Mouse (Mus musculus): ENCODE measurements around the gene Spata13. TPM values are rescaled to one million over a fixed set of nuclear protein-coding genes. Genes with fewer than 3 reads are reported as not detected.

Spata13 gene
- total and polyA plus RNA-seq, 2 experiments from 2014 or later = 16.5 to 34.1 TPM

DNA sequence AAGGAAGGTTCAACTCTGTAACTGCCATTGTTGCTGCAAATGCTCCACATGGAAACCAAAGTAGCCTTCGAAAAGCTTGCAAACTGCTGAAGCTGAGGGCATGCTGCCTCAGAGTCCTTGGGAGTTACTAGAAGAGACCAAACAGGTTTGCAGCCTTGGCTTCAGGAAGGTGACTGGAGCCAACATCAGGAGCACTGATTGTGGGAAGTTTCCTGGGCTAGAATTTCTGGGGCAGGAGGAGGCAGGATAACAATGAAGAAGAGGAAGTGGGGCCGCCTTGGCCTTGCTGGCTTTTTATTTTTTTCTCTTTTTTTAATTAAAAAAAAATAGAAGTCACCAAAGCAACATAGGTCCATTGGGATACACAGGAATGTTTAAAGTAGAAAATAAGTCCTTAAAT lies 34.8 kb upstream of the Spata13 start:
- no peak for ATAC-seq
- H3K4me1 ChIP-seq (ENCODE audit: insufficient read depth, low read length) = no peaks in the 10 kb centered on the region
- DNase-seq (ENCODE audit: low spot score) = no peak
- H3K4me3 ChIP-seq (ENCODE audit: low read length) = no peak overlapping the region
- WGBS = 88% methylated on average over 2 of the region's 2 CpGs
- no peak for TF ChIP-seq CTCF (IDR thresholded peaks at IDR 0.05; ENCODE audit: low read depth)
- no peaks in the 10 kb centered on the region for H3K27me3 ChIP-seq (ENCODE audit: insufficient read depth, low read length)
- H3K36me3 ChIP-seq (ENCODE audit: insufficient read depth, low read length) = no peaks in the 10 kb centered on the region
- no peaks in the 10 kb centered on the region for H3K9me3 ChIP-seq (ENCODE audit: low read length)
- H3K4me2 ChIP-seq (ENCODE audit: low read depth, low read length) = no peak overlapping the region
- no peak overlapping the region for H3K9ac ChIP-seq (replicated peaks; ENCODE audit: low read length)
- H3K27ac ChIP-seq = no peak overlapping the region

DNA sequence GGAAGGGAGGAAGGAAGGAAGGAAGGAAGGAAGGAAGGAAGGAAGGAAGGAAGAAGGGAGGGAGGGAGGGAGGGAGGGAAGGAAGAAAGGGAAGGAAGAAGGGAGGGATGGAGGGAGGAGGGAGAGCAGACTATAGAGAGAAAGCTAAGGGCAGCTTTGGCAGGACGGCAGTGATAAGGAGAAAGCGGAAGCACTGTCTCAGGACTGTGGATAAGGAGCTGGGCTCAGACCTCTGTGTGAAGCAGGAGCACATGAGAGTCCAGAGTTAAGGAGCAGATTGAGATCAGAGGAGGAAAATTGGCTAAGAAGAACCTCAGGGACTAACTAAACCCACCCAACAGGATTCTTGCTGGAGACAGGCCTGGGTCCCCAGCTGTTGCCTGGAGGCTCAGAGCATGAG lies 28.2 kb upstream of the Spata13 start:
- Histone ChIP-seq H3K9ac (replicated peaks; ENCODE audit: low read length) (no peak overlapping the region), H3K4me2 (ENCODE audit: low read depth, low read length) (no peak overlapping the region), H3K27me3 (ENCODE audit: insufficient read depth, low read length) (no peaks in the 10 kb centered on the region), H3K9me3 (ENCODE audit: low read length) (no peaks in the 10 kb centered on the region), H3K4me1 (ENCODE audit: insufficient read depth, low read length) (no peaks in the 10 kb centered on the region), H3K4me3 (ENCODE audit: low read length) (no peak overlapping the region), H3K27ac (no peak overlapping the region), H3K36me3 (ENCODE audit: insufficient read depth, low read length) (no peaks in the 10 kb centered on the region)
- WGBS = 87% methylated on average over 2 of the region's 2 CpGs
- TF ChIP-seq CTCF (IDR thresholded peaks at IDR 0.05; ENCODE audit: low read depth) = no peak
- no peak for ATAC-seq
- DNase-seq (ENCODE audit: low spot score) = no peak

DNA sequence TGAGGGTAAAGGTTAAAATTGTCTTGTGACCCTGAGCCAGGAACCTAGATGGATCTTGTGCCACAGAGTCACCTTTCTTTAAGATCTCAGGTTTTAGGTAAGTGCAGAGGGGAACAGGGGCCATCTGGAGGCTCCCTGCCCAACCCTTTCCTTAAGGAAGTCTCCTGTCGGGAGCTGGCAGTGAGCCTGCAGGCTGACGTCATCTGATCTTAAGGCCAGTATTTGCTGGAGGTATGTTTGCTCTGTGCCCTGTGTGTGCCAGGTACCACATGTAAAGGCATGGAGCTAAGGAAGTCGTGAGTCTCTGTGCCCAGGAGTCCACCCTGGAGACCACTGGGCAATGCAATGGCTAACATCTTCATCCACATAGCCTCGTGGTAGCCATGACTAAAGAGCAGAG lies 27.6 kb upstream of the Spata13 start:
- ATAC-seq (no peak), DNase-seq (ENCODE audit: low spot score) (no peak)
- Histone ChIP-seq H3K4me2 (ENCODE audit: low read depth, low read length) (no peak overlapping the region), H3K27me3 (ENCODE audit: insufficient read depth, low read length) (no peaks in the 10 kb centered on the region), H3K36me3 (ENCODE audit: insufficient read depth, low read length) (no peaks in the 10 kb centered on the region), H3K4me1 (ENCODE audit: insufficient read depth, low read length) (no peaks in the 10 kb centered on the region), H3K9me3 (ENCODE audit: low read length) (no peaks in the 10 kb centered on the region), H3K27ac (no peak overlapping the region), H3K9ac (replicated peaks; ENCODE audit: low read length) (no peak overlapping the region), H3K4me3 (ENCODE audit: low read length) (no peak overlapping the region)
- WGBS = 70% methylated on average over 4 of the region's 4 CpGs
- no peak for TF ChIP-seq CTCF (IDR thresholded peaks at IDR 0.05; ENCODE audit: low read depth)

DNA sequence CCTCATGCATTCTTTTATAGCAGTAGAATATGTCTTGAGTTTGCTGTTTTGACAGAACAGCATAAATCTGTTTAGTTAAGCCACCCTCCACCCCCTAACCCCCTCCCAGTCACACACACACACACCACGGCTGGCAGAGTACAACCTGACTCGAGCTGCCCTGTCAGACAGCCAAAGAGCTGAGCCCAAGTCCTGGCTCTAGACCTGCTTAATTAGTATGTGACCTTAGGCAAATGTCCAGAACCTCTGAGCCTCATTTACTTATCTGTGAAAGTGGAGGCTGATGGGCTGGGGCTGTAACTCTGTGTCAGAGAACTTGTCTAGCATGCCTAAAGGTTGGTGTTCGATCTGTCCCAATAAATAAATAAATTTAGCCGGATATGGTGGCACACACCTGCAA lies 26.1 kb upstream of the Spata13 start:
- 65% methylated on average over 4 of the region's 4 CpGs for WGBS
- ATAC-seq (no peak), DNase-seq (ENCODE audit: low spot score) (no peak)
- Histone ChIP-seq H3K4me2 (ENCODE audit: low read depth, low read length) (no peak overlapping the region), H3K36me3 (ENCODE audit: insufficient read depth, low read length) (no peaks in the 10 kb centered on the region), H3K9me3 (ENCODE audit: low read length) (no peaks in the 10 kb centered on the region), H3K27ac (no peak overlapping the region), H3K9ac (replicated peaks; ENCODE audit: low read length) (no peak overlapping the region), H3K4me1 (ENCODE audit: insufficient read depth, low read length) (no peaks in the 10 kb centered on the region), H3K4me3 (ENCODE audit: low read length) (no peak overlapping the region), H3K27me3 (ENCODE audit: insufficient read depth, low read length) (no peaks in the 10 kb centered on the region)
- TF ChIP-seq CTCF (IDR thresholded peaks at IDR 0.05; ENCODE audit: low read depth) = no peak

DNA sequence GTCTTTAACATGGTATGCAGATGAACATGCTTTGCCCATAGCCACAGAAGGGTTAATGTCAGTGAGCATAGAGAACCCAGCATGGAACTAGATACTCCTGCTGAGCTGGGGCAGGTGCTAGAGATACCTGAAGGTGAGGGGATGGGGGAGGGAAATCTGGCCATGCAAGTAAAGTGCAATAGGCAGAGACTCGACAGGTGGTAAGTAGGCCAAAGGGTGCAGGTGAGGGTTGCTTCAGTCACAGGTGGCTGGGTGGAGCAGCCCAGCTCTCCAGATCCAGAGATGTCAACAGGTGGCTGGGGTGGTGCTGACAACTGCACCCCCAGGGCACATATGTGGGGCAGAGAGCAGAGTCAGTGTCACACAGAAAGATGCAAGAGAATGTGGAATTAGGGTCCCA lies 24.6 kb upstream of the Spata13 start:
- Histone ChIP-seq H3K4me2 (ENCODE audit: low read depth, low read length) (no peak overlapping the region), H3K9ac (replicated peaks; ENCODE audit: low read length) (no peak overlapping the region), H3K4me1 (ENCODE audit: insufficient read depth, low read length) (no peaks in the 10 kb centered on the region), H3K27me3 (ENCODE audit: insufficient read depth, low read length) (no peaks in the 10 kb centered on the region), H3K27ac (no peak overlapping the region), H3K9me3 (ENCODE audit: low read length) (no peaks in the 10 kb centered on the region), H3K4me3 (ENCODE audit: low read length) (no peak overlapping the region), H3K36me3 (ENCODE audit: insufficient read depth, low read length) (no peaks in the 10 kb centered on the region)
- DNase-seq (ENCODE audit: low spot score) (no peak), ATAC-seq (no peak)
- TF ChIP-seq CTCF (IDR thresholded peaks at IDR 0.05; ENCODE audit: low read depth) = no peak
- 93% methylated on average over 1 of the region's 1 CpGs for WGBS

DNA sequence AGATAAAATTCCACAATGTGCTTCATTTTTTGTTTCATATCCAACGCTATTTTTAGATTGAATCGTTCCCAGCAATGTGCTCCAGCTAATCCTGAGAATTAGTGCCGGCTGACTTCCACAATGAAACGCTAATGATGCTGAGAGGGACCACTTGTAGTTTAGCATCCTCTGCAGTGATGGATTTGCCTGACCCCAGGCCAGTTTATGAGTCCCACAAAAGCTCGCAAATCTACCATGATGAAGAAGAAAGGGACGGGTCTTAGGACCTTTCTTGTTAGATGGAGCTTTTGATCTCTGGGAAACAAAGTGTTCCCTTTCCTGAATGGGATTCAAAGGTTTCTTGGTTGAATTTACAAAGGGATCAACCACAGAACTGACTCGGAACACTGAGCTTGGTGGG lies 21.1 kb upstream of the Spata13 start:
- TF ChIP-seq CTCF (IDR thresholded peaks at IDR 0.05; ENCODE audit: low read depth) = no peak
- DNase-seq (ENCODE audit: low spot score) (no peak), ATAC-seq (no peak)
- H3K27ac ChIP-seq = no peak overlapping the region
- H3K4me3 ChIP-seq (ENCODE audit: low read length) = no peak overlapping the region
- H3K36me3 ChIP-seq (ENCODE audit: insufficient read depth, low read length) = no peaks in the 10 kb centered on the region
- WGBS = 15% methylated on average over 7 of the region's 7 CpGs
- H3K27me3 ChIP-seq (ENCODE audit: insufficient read depth, low read length) = no peaks in the 10 kb centered on the region
- H3K9ac ChIP-seq (replicated peaks; ENCODE audit: low read length) = no peak overlapping the region
- H3K4me1 ChIP-seq (ENCODE audit: insufficient read depth, low read length) = no peaks in the 10 kb centered on the region
- H3K9me3 ChIP-seq (ENCODE audit: low read length) = no peaks in the 10 kb centered on the region
- H3K4me2 ChIP-seq (ENCODE audit: low read depth, low read length) = no peak overlapping the region

DNA sequence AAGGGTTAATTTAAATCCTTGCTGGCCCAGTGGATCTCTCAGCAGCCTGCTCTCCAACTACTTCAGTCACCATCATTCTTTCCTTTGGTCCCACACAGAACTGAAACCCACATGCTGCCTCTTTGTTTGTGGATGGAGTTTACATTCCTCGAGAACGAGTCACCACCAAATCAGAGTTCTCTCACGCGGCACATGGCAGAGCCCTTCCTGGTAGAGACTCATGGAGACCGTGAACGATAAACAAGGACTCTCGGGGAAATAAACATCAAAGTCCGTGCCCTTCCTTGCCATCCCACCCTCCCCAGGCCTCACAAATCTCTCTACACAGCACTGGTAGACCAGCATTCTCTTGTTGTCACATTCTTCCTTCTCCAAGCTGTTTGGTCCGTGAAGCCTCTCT lies 12.7 kb upstream of the Spata13 start:
- H3K4me1 ChIP-seq (ENCODE audit: insufficient read depth, low read length) = no peaks in the 10 kb centered on the region
- no peak overlapping the region for H3K9ac ChIP-seq (replicated peaks; ENCODE audit: low read length)
- DNase-seq (ENCODE audit: low spot score) (no peak), ATAC-seq (no peak)
- no peaks in the 10 kb centered on the region for H3K9me3 ChIP-seq (ENCODE audit: low read length)
- no peaks in the 10 kb centered on the region for H3K27me3 ChIP-seq (ENCODE audit: insufficient read depth, low read length)
- H3K36me3 ChIP-seq (ENCODE audit: insufficient read depth, low read length) = no peaks in the 10 kb centered on the region
- no peak overlapping the region for H3K4me2 ChIP-seq (ENCODE audit: low read depth, low read length)
- H3K27ac ChIP-seq = no peak overlapping the region
- WGBS = 85% methylated on average over 9 of the region's 9 CpGs
- H3K4me3 ChIP-seq (ENCODE audit: low read length) = no peak overlapping the region
- TF ChIP-seq CTCF (IDR thresholded peaks at IDR 0.05; ENCODE audit: low read depth) = no peak
